Mouse (Mus musculus): ENCODE results near the gene Negr1. TPM values are rescaled to one million over a fixed set of nuclear protein-coding genes. Genes with fewer than 3 reads are reported as not detected.

The Negr1 gene
- polyA plus RNA-seq, 1 experiment from 2014 or later: 6.0 TPM

DNA sequence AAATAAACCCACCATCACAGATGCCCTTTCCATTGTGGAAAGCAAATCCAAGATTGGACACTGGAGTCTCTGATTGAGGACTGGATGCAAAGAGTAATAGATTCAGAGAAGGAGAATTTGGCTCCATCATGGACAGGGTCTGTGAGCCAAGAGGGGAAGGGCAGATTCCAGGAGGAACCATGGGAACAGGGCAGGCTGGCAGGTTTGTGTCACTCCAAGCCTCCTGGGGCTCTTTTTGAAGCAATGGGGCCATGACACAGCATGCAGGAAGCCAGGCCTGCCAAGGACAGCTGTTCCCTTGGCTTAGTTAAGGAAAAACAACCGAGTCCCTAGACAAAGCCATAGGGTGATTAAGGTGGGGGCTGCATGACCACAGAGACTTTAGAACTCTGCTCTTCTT is 647.4 kb downstream of the Negr1 start:
- no peak for DNase-seq (ENCODE audit: low spot score)
- ATAC-seq (replicated peaks; ENCODE audit: low FRiP score, low TSS enrichment, low read depth): no peak
- H3K27me3 ChIP-seq (replicated peaks; ENCODE audit: control insufficient read depth, insufficient read depth, low read length): no peaks in the 10 kb centered on the region

DNA sequence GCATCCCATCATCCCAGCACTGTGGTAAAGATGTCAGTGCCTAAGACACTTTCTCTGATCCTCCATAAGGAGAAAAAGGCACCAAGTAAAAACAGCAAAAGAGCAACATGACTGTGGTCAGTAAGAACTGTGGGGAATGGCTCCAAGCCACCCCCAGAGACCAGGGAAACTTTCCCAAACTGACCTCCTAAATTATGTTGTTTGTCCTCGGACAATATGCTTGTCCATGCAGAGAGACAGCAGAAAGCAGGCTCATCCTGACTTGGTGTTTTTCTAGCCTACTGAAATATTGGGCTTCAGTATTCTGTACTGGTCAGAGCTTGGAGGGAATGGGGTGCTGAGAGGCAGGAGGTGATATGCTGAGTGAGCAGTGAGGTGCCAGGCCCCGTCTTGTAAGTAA is 647.8 kb downstream of the Negr1 start:
- Histone ChIP-seq H3K27ac (ENCODE audit: low read depth) (no peak overlapping the region), H3K36me3 (ENCODE audit: control insufficient read depth, insufficient read depth, low read length) (no peaks in the 10 kb centered on the region), H3K4me1 (replicated peaks; ENCODE audit: control insufficient read depth, insufficient read depth, low read length) (no peaks in the 10 kb centered on the region), H3K9ac (ENCODE audit: low read length) (no peak overlapping the region), H3K9me3 (ENCODE audit: control insufficient read depth, low read length) (no peaks in the 10 kb centered on the region), H3K4me3 (ENCODE audit: low read depth, low read length) (no peak overlapping the region), H3K27me3 (replicated peaks; ENCODE audit: control insufficient read depth, insufficient read depth, low read length) (no peaks in the 10 kb centered on the region), H3K4me2 (ENCODE audit: low read length) (no peak overlapping the region)
- DNase-seq (ENCODE audit: low spot score) (no peak), ATAC-seq (replicated peaks; ENCODE audit: low FRiP score, low TSS enrichment, low read depth) (no peak)
- WGBS: 89% methylated on average over 2 of the region's 2 CpGs

More for the DNA sequence above, 647.4 kb downstream of the Negr1 start:
- Histone ChIP-seq H3K4me2 (ENCODE audit: low read length) (no peak overlapping the region), H3K9me3 (ENCODE audit: control insufficient read depth, low read length) (no peaks in the 10 kb centered on the region), H3K27ac (ENCODE audit: low read depth) (no peak overlapping the region), H3K4me1 (replicated peaks; ENCODE audit: control insufficient read depth, insufficient read depth, low read length) (no peaks in the 10 kb centered on the region), H3K9ac (ENCODE audit: low read length) (no peak overlapping the region), H3K36me3 (ENCODE audit: control insufficient read depth, insufficient read depth, low read length) (no peaks in the 10 kb centered on the region), H3K4me3 (ENCODE audit: low read depth, low read length) (no peak overlapping the region)
- WGBS: 44% methylated on average over 1 of the region's 1 CpGs

DNA sequence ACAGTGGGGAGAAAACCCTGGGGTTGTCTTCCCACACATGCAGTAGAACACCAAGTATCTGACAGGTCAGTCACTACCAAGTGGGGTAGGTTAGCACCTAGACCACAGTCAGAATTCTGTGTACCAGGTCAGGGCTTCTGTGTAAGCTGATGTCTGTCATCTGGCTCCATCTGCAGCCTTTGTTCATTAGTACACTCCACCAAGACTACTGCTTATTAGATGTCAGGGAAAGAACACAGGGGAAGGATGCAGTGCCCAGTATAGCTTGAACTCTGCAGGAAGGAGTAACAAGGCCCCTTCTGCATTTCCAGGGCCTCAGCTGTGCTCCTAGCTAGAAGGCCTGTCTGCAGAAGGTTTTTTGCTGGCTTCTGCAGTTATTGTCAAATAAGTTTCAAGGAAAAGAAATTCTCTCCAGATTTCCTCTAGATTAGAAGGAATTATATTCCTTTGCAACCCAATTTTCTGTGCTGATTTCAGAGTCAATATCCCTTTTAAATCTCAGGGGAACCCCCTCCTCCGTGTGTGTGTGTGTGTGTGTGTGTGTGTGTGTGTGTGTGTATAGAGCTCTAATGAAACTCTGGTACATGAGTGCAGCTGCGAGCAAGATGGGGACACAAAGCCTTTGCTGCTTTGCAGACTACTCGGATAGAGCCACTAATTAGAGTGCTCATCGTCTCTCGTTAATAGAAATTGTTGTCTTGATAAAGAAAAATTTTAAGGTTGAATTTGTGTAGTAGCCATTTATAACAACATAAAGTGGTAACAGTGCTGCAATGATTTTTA is 654.5 kb downstream of the Negr1 start:
- H3K4me3 ChIP-seq (ENCODE audit: low read depth, low read length): no peak overlapping the region
- no peak overlapping the region for H3K27ac ChIP-seq (ENCODE audit: low read depth)
- DNase-seq (ENCODE audit: low spot score) (no peak), ATAC-seq (replicated peaks; ENCODE audit: low FRiP score, low TSS enrichment, low read depth) (no peak)
- H3K9me3 ChIP-seq (ENCODE audit: control insufficient read depth, low read length): no peaks in the 10 kb centered on the region
- no peaks in the 10 kb centered on the region for H3K27me3 ChIP-seq (replicated peaks; ENCODE audit: control insufficient read depth, insufficient read depth, low read length)
- H3K4me1 ChIP-seq (replicated peaks; ENCODE audit: control insufficient read depth, insufficient read depth, low read length): no peaks in the 10 kb centered on the region
- H3K36me3 ChIP-seq (ENCODE audit: control insufficient read depth, insufficient read depth, low read length): no peaks in the 10 kb centered on the region
- WGBS: 62% methylated on average over 5 of the region's 5 CpGs
- no peak overlapping the region for H3K9ac ChIP-seq (ENCODE audit: low read length)
- H3K4me2 ChIP-seq (ENCODE audit: low read length): no peak overlapping the region

DNA sequence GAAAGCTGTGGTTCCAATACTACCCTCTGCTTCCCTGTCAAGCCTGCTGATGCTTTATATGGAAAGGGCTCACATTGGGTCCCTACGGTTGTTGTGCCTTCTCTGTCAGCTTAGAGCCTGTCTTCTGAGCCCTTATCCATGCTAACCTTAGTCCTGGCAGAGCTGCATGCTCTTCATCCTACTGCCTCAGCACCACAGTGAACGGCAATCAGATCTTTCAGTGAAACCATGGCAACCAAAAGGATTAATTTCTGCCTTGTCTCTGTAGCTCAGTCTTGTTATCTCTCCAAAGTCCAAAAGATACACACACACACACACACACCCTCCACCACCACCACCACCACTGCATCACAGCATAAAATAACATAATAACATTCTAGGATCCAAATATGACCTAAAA is 656.2 kb downstream of the Negr1 start:
- no peaks in the 10 kb centered on the region for H3K4me1 ChIP-seq (replicated peaks; ENCODE audit: control insufficient read depth, insufficient read depth, low read length)
- ATAC-seq (replicated peaks; ENCODE audit: low FRiP score, low TSS enrichment, low read depth): no peak

DNA sequence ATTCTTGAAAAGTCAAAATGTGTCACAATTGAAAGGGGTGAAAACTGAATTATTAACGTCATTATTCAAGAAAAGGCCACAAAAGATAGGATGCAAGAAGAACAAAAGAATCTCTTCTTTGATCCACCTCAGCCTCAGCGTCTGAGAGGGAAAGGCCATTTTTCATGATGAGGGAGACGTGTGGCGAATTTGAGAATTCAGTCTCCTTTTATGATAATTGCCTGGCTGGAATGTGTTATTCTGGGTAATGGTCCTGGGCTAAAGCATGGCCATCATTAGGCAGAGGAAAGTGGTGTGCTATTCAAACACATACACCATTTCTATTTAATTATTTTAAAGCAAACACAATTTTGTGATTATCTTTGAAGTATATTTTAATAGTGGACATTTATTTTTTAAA is 663.3 kb downstream of the Negr1 start:
- H3K4me1 ChIP-seq (replicated peaks; ENCODE audit: control insufficient read depth, insufficient read depth, low read length): no peaks in the 10 kb centered on the region
- no peak for ATAC-seq (replicated peaks; ENCODE audit: low FRiP score, low TSS enrichment, low read depth)
- H3K27ac ChIP-seq (ENCODE audit: low read depth): no peak overlapping the region
- H3K4me3 ChIP-seq (ENCODE audit: low read depth, low read length): no peak overlapping the region
- H3K27me3 ChIP-seq (replicated peaks; ENCODE audit: control insufficient read depth, insufficient read depth, low read length): no peaks in the 10 kb centered on the region
- 68% methylated on average over 4 of the region's 4 CpGs for WGBS
- DNase-seq (ENCODE audit: low spot score): no peak
- no peaks in the 10 kb centered on the region for H3K36me3 ChIP-seq (ENCODE audit: control insufficient read depth, insufficient read depth, low read length)
- no peaks in the 10 kb centered on the region for H3K9me3 ChIP-seq (ENCODE audit: control insufficient read depth, low read length)
- no peak overlapping the region for H3K4me2 ChIP-seq (ENCODE audit: low read length)
- no peak overlapping the region for H3K9ac ChIP-seq (ENCODE audit: low read length)

More for the DNA sequence above, 656.2 kb downstream of the Negr1 start:
- Histone ChIP-seq H3K4me2 (ENCODE audit: low read length) (no peak overlapping the region), H3K9me3 (ENCODE audit: control insufficient read depth, low read length) (no peaks in the 10 kb centered on the region), H3K27ac (ENCODE audit: low read depth) (no peak overlapping the region), H3K27me3 (replicated peaks; ENCODE audit: control insufficient read depth, insufficient read depth, low read length) (no peaks in the 10 kb centered on the region), H3K4me3 (ENCODE audit: low read depth, low read length) (no peak overlapping the region), H3K9ac (ENCODE audit: low read length) (no peak overlapping the region), H3K36me3 (ENCODE audit: control insufficient read depth, insufficient read depth, low read length) (no peaks in the 10 kb centered on the region)
- 56% methylated on average over 2 of the region's 2 CpGs for WGBS
- no peak for DNase-seq (ENCODE audit: low spot score)

DNA sequence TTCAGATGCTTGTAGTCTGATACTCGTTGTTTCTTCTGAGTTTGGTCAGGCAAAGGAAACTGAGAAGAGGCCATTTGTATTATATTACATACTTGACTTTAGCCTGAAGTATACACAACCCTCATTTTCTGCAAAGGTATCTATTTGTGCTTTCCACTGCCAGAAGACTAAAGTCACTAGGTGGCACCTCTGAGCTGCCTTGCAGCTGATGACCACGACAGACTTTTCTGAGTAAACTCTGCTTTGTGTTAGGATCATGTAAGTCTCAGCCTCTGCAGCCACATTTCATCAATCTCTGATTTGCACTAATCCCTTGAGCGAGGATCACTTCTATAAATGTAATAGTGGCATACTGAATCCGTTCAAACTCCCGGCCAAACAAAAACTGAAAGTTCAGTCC is 671.1 kb downstream of the Negr1 start:
- no peaks in the 10 kb centered on the region for H3K36me3 ChIP-seq (ENCODE audit: control insufficient read depth, insufficient read depth, low read length)
- H3K9ac ChIP-seq (ENCODE audit: low read length): no peak overlapping the region
- H3K4me2 ChIP-seq (ENCODE audit: low read length): no peak overlapping the region
- ATAC-seq (replicated peaks; ENCODE audit: low FRiP score, low TSS enrichment, low read depth) (no peak), DNase-seq (ENCODE audit: low spot score) (no peak)
- no peaks in the 10 kb centered on the region; the same call in 1 of the 2 replicates for H3K4me1 ChIP-seq (replicated peaks; ENCODE audit: control insufficient read depth, insufficient read depth, low read length)
- no peaks in the 10 kb centered on the region for H3K9me3 ChIP-seq (ENCODE audit: control insufficient read depth, low read length)
- no peaks in the 10 kb centered on the region for H3K27me3 ChIP-seq (replicated peaks; ENCODE audit: control insufficient read depth, insufficient read depth, low read length)
- no peak overlapping the region for H3K4me3 ChIP-seq (ENCODE audit: low read depth, low read length)
- H3K27ac ChIP-seq (ENCODE audit: low read depth): no peak overlapping the region
- WGBS: 25% methylated on average over 5 of the region's 5 CpGs

DNA sequence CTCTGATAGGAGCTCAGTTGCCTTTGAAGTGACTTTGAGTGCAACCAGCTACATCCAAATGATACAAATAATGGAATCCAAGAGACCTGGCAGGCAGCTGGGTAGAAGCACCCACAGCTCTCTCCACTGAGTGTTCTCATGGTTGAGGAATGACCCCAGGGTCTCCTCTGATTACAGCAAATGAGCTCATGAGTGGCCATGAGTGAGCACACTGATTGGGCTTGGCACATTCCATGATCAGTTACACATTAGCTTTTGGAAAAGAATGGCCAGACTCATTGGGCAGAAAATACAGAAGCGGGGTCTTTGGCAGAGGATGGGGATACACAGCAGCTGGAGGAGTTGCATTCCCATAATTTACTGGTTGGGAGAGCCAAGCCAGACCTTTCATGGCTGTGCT is 678.6 kb downstream of the Negr1 start:
- H3K4me1 ChIP-seq (replicated peaks; ENCODE audit: control insufficient read depth, insufficient read depth, low read length): no peaks in the 10 kb centered on the region
- H3K27me3 ChIP-seq (replicated peaks; ENCODE audit: control insufficient read depth, insufficient read depth, low read length): no peaks in the 10 kb centered on the region
- DNase-seq (ENCODE audit: low spot score) (no peak), ATAC-seq (replicated peaks; ENCODE audit: low FRiP score, low TSS enrichment, low read depth) (no peak)
- H3K9ac ChIP-seq (ENCODE audit: low read length): no peak overlapping the region
- H3K27ac ChIP-seq (ENCODE audit: low read depth): no peak overlapping the region
- H3K4me3 ChIP-seq (ENCODE audit: low read depth, low read length): no peak overlapping the region
- H3K4me2 ChIP-seq (ENCODE audit: low read length): no peak overlapping the region
- 75% methylated on average over 1 of the region's 1 CpGs for WGBS
- no peaks in the 10 kb centered on the region for H3K9me3 ChIP-seq (ENCODE audit: control insufficient read depth, low read length)
- H3K36me3 ChIP-seq (ENCODE audit: control insufficient read depth, insufficient read depth, low read length): no peaks in the 10 kb centered on the region

DNA sequence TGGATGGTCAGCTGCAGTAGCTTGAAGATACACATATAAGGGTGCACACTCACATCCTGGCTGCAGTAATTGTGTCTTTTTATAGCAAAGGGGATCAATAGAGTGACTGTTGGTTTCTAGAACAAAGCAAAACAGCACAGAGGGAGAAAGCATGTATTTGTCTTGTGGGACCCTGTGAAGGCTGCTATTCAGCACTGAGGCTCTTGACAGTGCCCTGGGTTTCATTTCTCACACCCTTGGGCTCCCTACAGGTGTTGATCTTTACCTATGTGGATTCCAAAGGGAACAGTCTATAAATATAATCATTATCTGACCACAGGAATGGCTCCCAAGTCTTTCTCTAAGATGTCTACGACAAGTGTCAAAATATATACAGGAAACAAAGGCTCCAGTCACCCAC is 693.9 kb downstream of the Negr1 start:
- H3K9ac ChIP-seq (ENCODE audit: low read length): no peak overlapping the region

DNA sequence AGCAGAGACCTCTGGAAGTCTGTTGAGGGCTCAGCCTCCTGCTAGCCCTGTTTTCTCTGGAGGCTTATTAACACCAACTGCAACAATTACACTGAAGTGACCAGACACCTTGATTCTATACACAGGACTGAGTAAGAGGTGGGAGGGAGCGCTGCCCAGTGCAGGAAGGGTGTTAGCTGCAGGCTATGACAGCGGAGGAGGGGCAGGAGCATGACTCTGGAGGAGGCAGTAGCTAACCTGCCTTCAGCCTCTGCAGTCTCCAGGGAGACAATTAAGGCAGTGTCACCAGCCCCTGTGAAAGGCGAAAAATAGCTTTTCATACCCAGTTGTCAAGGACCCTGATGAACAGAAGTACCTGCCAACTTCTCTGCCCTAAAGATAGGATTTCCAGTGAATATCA is 694.3 kb downstream of the Negr1 start:
- DNase-seq (ENCODE audit: low spot score): no peak
- Histone ChIP-seq H3K36me3 (ENCODE audit: control insufficient read depth, insufficient read depth, low read length) (no peaks in the 10 kb centered on the region), H3K27ac (ENCODE audit: low read depth) (no peak overlapping the region), H3K4me1 (replicated peaks; ENCODE audit: control insufficient read depth, insufficient read depth, low read length) (no peaks in the 10 kb centered on the region), H3K4me3 (ENCODE audit: low read depth, low read length) (no peak overlapping the region), H3K9ac (ENCODE audit: low read length) (no peak overlapping the region), H3K27me3 (replicated peaks; ENCODE audit: control insufficient read depth, insufficient read depth, low read length) (no peaks in the 10 kb centered on the region), H3K4me2 (ENCODE audit: low read length) (no peak overlapping the region), H3K9me3 (ENCODE audit: control insufficient read depth, low read length) (no peaks in the 10 kb centered on the region)
- WGBS: 36% methylated on average over 3 of the region's 3 CpGs
- no peak for ATAC-seq (replicated peaks; ENCODE audit: low FRiP score, low TSS enrichment, low read depth)

More for the DNA sequence above, 693.9 kb downstream of the Negr1 start:
- no peaks in the 10 kb centered on the region for H3K9me3 ChIP-seq (ENCODE audit: control insufficient read depth, low read length)
- no peaks in the 10 kb centered on the region for H3K36me3 ChIP-seq (ENCODE audit: control insufficient read depth, insufficient read depth, low read length)
- no peak overlapping the region for H3K4me2 ChIP-seq (ENCODE audit: low read length)
- H3K27me3 ChIP-seq (replicated peaks; ENCODE audit: control insufficient read depth, insufficient read depth, low read length): no peaks in the 10 kb centered on the region
- H3K4me3 ChIP-seq (ENCODE audit: low read depth, low read length): no peak overlapping the region
- WGBS: 50% methylated on average over 1 of the region's 1 CpGs
- DNase-seq (ENCODE audit: low spot score) (no peak), ATAC-seq (replicated peaks; ENCODE audit: low FRiP score, low TSS enrichment, low read depth) (no peak)
- no peaks in the 10 kb centered on the region for H3K4me1 ChIP-seq (replicated peaks; ENCODE audit: control insufficient read depth, insufficient read depth, low read length)
- no peak overlapping the region for H3K27ac ChIP-seq (ENCODE audit: low read depth)

Measured in intestine, embryonic 14.5 days (tissue).